Mouse (Mus musculus) layer of hippocampus, postnatal 14 days (tissue): ENCODE measurements around the gene Zfp341. TPM values are rescaled to one million over a fixed set of nuclear protein-coding genes. Genes with fewer than 3 reads are reported as not detected.

Experiments used
- DNase-seq, 2 experiments: peaks; one replicate each; pipeline ENCODE4 v3.0.0; 2021 to 2022; ENCODE audit warnings: low spot score in 2 of 2, mixed read lengths in 1 of 2
- total RNA-seq, 2 experiments: library from RNA; stranded (reverse); gene quantifications; 2 replicates each; pipeline ENCODE4 v1.2.3; 2021

Zfp341 gene
- total RNA-seq, 2 experiments from 2014 or later: 9.8 to 11.3 TPM

GRCm38 (mm10) chr2:154670741-154671140, 57.6 kb downstream of the Zfp341 start:
- DNase-seq: no peak

DNA sequence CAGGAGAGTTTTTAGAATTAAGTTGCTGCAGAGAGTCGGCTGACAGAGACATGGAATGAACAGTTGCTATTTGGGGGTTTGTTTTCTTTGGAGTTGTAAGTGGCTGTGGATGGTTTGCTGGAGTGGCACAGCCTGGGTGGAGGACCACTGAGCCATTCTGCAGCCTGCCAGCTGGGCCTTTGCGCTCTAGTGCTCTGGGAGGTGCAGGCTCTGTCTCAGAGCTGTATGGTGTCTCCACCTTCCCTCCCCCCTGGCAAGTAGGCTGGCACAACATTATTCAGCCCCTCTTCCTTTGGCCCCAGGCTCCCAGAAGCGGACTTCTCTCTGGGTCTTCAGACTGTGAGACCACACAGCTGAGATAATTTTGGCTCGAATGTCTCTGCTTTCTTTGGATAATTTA, 60.9 kb downstream of the Zfp341 start:
- DNase-seq: no peak

- peak; percentile 49 to 66 for DNase-seq
Observed at GRCm38 (mm10) chr2:154676653-154677609, 63.8 kb downstream of the Zfp341 start.

DNA sequence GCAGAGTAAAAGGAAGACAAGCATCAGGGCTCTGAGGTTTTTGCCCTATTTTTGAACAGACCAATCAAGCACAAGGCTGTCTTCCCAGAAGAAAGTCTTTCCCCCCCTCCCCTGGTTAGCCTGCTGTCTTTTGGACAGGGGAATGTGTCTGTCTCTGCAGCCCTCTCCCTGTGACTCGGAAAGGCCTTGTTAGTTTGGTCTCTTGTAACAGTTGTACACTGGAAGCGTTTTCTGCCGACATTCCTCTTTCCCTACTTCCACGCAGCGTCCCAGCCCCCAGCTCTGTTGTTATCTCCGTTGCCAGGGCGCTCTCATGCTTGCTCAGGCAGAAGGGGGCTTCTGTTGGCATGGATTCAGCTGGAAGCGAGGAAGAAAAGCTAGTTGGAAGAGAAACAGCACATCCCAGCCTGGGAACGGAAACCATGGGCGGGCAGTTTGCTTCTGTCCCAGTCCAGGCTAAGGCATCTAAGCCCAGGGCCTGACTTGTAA, 64.6 kb downstream of the Zfp341 start:
- peak; percentile 79 to 92 for DNase-seq

GRCm38 (mm10) chr2:154678995-154679394, 65.9 kb downstream of the Zfp341 start:
- DNase-seq: no peak

DNA sequence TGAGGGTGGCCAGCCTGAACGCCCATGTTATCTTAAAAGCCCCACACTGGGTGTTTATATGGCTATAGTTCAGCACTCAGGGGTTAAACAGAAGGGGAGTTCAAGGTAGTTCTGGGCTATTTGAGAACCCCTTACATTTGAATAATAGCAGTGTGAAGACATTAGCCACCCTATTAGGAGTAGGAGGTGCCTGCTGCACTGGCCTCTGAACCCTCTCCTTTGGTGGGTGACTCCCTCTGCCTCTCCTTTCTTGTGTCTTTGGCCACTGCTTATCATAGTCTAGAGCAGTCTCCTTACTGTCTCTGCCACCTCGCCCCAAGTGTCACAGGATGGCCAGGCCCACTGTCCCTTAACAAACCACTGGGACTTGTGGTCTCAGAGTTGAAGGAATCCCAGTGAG, 67.2 kb downstream of the Zfp341 start:
- DNase-seq: no peak

DNA sequence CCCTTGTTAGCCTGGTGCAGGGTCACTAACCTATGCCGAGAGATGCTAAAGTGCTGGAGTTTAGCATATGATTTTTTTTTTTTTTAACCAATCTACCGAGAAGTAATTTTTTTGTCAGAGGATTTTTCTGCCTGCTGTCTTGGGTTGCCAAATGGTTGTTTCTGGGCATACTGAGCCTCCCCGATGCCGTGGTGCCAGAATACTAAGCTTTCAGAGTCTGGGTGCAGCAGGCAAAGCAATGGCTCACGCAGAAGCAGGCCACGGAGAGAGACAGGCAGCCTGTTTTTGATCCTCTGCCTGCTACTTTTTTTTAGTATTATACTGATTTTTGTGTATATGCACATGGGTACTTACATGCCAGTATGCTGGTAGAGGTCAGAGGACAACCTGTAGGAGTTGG, 67.8 kb downstream of the Zfp341 start:
- no peak for DNase-seq

- no peak for DNase-seq
Observed at GRCm38 (mm10) chr2:154682712-154683111, 69.6 kb downstream of the Zfp341 start.

DNA sequence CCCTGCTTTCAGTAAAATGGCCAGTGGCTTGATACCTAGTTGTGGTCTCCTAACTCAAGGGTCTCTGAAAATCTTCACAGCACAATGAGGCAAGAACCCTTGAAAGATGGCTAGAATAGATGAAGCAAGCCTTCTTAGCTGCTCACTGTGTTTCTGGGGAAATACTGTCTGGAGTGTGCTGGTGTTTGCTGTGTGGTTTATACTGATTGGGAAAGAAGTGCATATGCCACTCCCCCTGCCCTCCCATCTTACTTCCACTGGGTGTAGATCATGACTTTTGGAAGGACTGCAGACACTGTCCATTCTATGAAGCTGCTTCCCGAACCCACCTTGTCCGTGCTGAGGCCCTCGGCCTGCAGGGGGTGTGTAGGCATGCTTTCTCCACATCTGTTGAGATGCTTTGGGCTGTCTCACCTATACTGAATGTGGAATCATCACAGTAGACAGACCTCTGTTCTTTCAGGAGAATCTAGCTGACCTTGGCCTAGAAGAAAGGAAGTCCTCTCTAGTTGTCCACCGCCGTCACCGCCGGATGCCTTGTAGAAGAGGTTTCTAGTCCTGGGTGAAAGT, 71.9 kb downstream of the Zfp341 start:
- DNase-seq: no peak

GRCm38 (mm10) chr2:154685772-154686171, 72.7 kb downstream of the Zfp341 start:
- DNase-seq: no peak

DNA sequence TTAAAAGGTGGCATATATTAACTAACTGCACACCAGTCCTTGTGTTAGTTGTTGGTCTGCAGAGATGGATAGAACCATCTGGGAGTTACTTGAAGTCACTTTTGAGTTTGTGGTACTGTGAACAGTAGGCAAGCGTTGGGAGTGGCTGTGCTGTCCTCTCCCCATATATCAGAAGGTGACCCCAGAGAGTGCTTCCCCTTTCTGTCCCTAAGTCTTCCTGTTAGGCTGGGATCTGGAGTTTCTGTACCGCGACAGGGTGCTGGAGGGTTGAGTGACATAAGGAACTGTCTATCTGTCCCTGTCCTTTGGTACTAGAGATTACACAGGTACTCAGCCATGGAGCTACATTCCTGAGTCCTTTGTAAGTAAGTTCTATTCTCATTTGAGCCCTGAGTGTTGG, 73.7 kb downstream of the Zfp341 start:
- no peak for DNase-seq

DNA sequence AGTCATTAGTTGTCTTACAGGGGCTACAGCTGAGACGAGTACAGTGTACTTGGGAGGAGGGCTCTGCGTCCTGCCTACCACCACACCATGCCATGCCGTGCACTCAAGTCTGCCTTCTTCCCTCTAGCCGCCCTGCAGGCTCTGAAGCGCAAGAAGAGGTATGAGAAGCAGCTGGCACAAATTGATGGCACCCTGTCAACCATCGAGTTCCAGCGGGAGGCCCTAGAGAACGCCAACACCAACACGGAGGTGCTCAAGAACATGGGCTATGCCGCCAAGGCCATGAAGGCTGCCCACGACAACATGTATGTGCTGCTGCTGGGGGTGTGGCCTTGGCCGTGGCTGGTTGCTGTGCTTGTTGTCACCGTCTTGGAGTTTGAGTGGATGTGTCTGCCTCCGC, 76.3 kb downstream of the Zfp341 start:
- no peak for DNase-seq

- no peak for DNase-seq
Observed at GRCm38 (mm10) chr2:154690959-154691358, 77.9 kb downstream of the Zfp341 start.

DNA sequence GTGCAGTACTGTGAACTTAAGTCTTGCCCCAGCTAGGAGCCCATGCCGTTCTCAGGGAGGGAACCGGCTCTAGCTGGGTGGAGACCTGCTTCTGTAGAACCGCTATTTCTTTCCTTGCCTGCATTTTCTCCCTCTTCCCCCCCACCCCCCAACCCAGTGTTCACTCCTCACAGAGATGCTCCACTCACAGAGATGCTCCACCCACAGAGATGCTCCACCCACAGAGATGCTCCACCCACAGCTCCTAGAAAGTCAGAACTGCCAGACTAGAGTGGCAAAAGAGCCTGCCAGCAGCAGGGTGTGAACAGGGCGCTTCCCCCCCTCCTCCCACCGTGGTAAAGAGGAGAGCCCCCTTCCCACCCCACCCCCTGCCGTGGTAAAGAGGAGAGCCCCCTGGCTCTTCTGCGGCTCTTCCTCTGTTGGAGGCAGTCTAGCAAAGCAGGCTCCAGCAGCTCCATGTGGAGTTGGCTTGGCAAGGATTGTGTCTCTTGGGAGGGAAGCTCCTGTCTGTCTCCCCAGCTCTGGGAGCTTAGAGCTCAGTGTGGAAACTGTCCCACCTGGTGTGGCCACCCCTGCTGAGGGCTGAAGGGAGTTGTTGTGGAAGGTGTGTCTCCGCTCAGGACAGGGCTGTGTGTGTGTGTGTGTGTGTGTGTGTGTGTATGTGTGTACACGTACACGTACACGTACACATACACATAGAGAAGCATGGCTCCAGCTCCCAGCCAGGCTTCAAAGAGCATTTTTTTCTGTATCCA, 80.3 kb downstream of the Zfp341 start:
- DNase-seq: no peak

- DNase-seq: no peak
Observed at GRCm38 (mm10) chr2:154693941-154694256, 80.8 kb downstream of the Zfp341 start.

GRCm38 (mm10) chr2:154695690-154696089, 82.6 kb downstream of the Zfp341 start:
- DNase-seq: no peak

Other genes with a start within 250 kb of the Zfp341 start
- 10 to 100 TPM; 14.4 to 16.0 TPM for gene Cdk5rap1, start 240.3 kb upstream of the Zfp341 start, total RNA-seq
- 10 to 100 TPM; 43.6 to 47.1 TPM for gene Snta1, start 205.2 kb upstream of the Zfp341 start, total RNA-seq
- 10 to 100 TPM; 43.3 to 50.4 TPM for gene Cbfa2t2, start 176.8 kb upstream of the Zfp341 start, total RNA-seq
- 1 to 10 TPM; 1.0 to 1.4 TPM for gene 1700003F12Rik, start 66.2 kb upstream of the Zfp341 start, total RNA-seq
- gene Actl10, start 61.5 kb upstream of the Zfp341 start, total RNA-seq: not detected
- 10 to 100 TPM; 27.7 to 28.0 TPM for gene Necab3, start 54.4 kb upstream of the Zfp341 start, total RNA-seq
- 1 to 10 TPM; 7.1 to 8.0 TPM for gene E2f1, start 43.4 kb upstream of the Zfp341 start, total RNA-seq
- gene Pxmp4, start 9.6 kb upstream of the Zfp341 start, total RNA-seq: 10 to 100 TPM; 17.2 to 19.8 TPM
- gene 4930519P11Rik, start 140 bp downstream of the Zfp341 start, total RNA-seq: not detected
- gene Chmp4b, start 38.4 kb downstream of the Zfp341 start, total RNA-seq: 100 to 1,000 TPM; 199 to 204 TPM
- gene Gm14214, start 156.7 kb downstream of the Zfp341 start, total RNA-seq: not detected
- 10 to 100 TPM; 78.6 to 81.5 TPM for gene Raly, start 177.8 kb downstream of the Zfp341 start, total RNA-seq
- gene a, start 178.1 kb downstream of the Zfp341 start, total RNA-seq: under 1 TPM in 1 of 2 experiments, not detected in 1; 0.78 TPM